Mouse (Mus musculus) olfactory bulb, adult 2 months (tissue): ENCODE results near the gene Nav3. TPM values are rescaled to one million over a fixed set of nuclear protein-coding genes. Genes with fewer than 3 reads are reported as not detected.

ENCODE experiments used
- H3K27ac ChIP-seq: fragments of 200-500 bp; 2 replicates; pipeline ENCODE4 v1.5.1; 2012; ENCODE audit warnings: low read depth, low read length; ENCODE audit not compliant: insufficient read depth
- H3K4me1 ChIP-seq: fragments of 200-500 bp; 2 replicates; pipeline ENCODE4 v1.6.1; 2012; ENCODE audit warnings: low read length; ENCODE audit not compliant: control insufficient read depth, insufficient read depth
- H3K4me3 ChIP-seq: fragments of 200-500 bp; 2 replicates; pipeline ENCODE4 v1.5.1; 2012; ENCODE audit warnings: mild to moderate bottlenecking, low read depth, low read length, moderate library complexity; ENCODE audit not compliant: insufficient read depth
- CTCF ChIP-seq: fragments of 200-500 bp; IDR thresholded peaks from 2 replicates; pipeline ENCODE4 v1.5.1; 2012; ENCODE audit warnings: low read depth, mild to moderate bottlenecking, low read length, moderate library complexity; ENCODE audit not compliant: insufficient read depth
- POLR2A ChIP-seq: fragments of 200-500 bp; IDR thresholded peaks from 2 replicates; pipeline ENCODE4 v1.6.1; 2012; ENCODE audit warnings: mild to moderate bottlenecking, low read depth, low read length, moderate library complexity; ENCODE audit not compliant: insufficient read depth
- WGBS: fragments of 180-500 bp; shearing (Covaris S2); methylation state at CpG from one replicate; pipeline ENCODE4 v1.1.7; 2018; 5-methylcytosine and 5-hydroxymethylcytosine counted together
- polyA plus RNA-seq: library from polyadenylated mRNA; stranded (reverse); fragments of >200 nt; gene quantifications from 2 replicates; pipeline ENCODE4 v1.2.4, GENCODE M21; 2012; ENCODE audit warnings: low replicate concordance; ENCODE audit not compliant: missing spikeins, insufficient read depth, insufficient read length

Gene Nav3
- polyA plus RNA-seq, 1 experiment, result not detected

DNA sequence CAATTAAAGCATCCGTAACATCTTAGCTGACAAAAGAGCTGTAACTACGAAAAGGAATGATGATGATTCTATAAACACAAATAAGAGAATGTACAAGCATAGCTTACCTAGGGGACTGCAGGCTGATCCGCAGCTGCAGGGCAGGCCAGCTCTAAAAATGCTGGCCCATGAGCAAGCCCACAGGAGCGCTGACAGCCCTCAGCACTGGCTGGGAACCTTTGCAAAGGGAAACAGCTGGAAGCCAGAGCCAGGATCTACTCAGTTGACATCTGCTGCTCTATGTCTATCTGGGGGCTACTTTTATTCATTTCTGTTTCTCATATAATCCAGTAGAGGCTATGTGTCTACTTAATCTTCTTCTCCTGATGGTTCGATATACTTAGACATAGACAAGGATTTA, 461.7 kb downstream of the Nav3 start:
- no peaks in the 10 kb centered on the region for H3K4me1 ChIP-seq
- no peak for TF ChIP-seq POLR2A
- no peak for TF ChIP-seq CTCF
- no peak overlapping the region for H3K27ac ChIP-seq
- H3K4me3 ChIP-seq, result no peak overlapping the region
- WGBS, result 91% methylated on average over 5 of the region's 5 CpGs

DNA sequence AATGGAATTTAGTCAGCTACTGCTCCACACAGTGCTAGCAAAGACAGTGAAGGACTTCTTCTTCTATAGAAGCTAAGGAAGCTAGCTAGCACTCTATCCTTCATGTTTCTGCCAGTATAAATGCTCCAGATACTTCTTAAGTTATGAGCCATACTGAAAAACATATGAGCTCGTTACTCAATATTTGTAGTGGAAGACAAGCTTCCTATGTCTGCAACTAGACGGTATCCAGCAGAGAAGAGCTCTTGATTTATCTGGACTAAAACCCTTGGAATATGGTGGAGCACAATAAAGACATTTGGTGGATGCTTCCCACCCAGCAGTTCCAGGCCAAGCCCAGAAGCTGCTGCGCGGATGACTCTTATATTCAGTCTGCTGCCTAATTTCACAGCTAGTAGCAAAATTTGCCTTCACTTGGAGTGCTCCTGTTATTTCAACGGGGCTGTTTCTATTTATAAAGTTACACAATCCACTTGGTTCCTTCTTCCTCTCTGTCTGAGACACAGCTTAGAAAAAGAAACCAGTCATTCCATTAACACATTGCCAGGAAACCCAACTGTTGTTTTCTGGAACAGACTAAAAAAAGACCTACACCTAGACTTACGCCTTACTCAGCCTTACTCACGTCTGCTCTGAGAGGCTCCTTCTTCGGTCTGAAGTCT, 470.0 kb downstream of the Nav3 start:
- no peak overlapping the region for H3K4me3 ChIP-seq
- no peaks in the 10 kb centered on the region for H3K4me1 ChIP-seq
- WGBS, result 37% methylated on average over 8 of the region's 8 CpGs
- TF ChIP-seq POLR2A, result no peak
- no peak for TF ChIP-seq CTCF
- H3K27ac ChIP-seq, result no peak overlapping the region; the same call in 1 of the 2 replicates

DNA sequence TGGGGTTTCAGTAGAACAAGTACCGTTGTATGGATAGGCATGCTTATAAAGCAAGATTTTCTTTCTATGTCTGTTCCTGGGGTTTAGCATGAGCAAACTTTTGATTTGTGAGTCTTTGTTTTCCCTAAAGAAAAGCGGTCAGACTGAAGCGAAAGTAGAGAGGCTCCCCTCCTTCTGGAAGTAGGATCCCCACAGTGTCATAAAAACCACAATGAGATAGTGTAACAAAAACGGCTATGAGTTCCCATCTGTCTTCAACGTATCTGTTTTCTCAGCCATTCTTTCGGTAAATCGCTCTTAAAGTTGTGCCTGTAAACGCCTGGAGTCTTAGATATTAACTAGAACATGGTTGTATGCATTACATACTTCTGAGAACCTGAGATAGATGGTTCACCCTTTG, 479.7 kb downstream of the Nav3 start:
- WGBS, result 93% methylated on average over 8 of the region's 8 CpGs
- TF ChIP-seq CTCF, result no peak
- no peak for TF ChIP-seq POLR2A

DNA sequence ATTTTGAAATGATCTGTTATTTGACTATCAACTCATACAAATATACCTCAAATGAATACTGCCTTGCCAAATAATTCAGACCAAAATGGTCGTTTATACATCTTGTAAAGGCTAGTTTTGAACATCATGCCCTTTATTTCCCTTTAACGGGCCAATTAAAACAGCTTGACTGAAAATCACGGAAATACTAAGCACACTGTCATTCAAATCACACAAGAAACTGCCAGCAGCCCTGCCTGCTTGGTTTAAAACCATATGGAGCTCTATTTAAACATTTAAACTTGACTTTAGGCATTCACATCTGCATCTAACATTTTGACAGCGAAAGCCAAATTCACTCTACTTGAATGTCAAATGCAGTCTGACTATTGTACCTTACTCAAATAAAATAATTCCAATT, 481.8 kb downstream of the Nav3 start:
- no peak overlapping the region for H3K4me3 ChIP-seq
- no peak overlapping the region for H3K27ac ChIP-seq
- WGBS, result 55% methylated on average over 4 of the region's 4 CpGs
- no peaks in the 10 kb centered on the region for H3K4me1 ChIP-seq
- TF ChIP-seq CTCF (no peak), POLR2A (no peak)

More for the DNA sequence above, 479.7 kb downstream of the Nav3 start:
- no peaks in the 10 kb centered on the region for H3K4me1 ChIP-seq
- no peak overlapping the region for H3K4me3 ChIP-seq
- no peak overlapping the region for H3K27ac ChIP-seq

DNA sequence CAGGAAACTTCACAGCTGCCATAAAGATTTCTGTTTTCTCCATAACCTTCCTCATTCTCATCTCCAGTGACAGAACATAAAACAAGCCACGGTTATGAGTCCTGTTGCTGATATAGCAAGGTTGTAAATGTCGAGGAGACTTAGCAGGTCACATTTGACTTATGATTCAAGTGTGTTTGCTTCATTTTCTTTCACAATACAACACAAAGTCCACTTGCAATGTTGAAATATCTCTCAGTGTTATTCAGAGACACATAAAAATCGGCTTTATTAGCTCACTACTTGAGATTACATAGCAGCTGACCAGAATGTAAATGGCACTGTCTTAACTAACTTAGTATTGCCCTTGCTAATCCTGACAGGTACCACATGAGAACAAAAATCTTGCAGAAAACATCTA, 482.5 kb downstream of the Nav3 start:
- no peak overlapping the region for H3K27ac ChIP-seq
- no peaks in the 10 kb centered on the region for H3K4me1 ChIP-seq
- no peak for TF ChIP-seq CTCF
- no peak for TF ChIP-seq POLR2A
- H3K4me3 ChIP-seq, result no peak overlapping the region
- WGBS, result 71% methylated on average over 3 of the region's 3 CpGs

DNA sequence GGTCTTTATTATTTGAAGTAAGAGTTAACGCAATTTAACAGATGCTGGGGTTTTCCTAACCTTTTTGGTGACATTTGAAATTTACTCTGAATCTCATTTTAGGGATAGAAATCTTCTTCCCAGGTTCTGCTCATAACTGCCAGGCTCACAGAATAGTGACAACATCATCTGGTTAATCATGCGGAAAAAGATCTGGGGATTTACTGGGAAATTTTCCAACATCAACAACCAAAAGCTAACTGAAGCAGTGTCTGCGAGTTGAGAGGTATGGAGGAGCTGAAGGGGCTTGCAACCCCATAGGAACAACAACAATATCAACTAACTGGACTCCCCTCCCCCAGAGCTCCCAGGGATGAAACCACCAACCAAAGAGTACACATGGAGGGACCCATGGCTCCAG, 505.7 kb downstream of the Nav3 start:
- 73% methylated on average over 3 of the region's 3 CpGs for WGBS
- Histone ChIP-seq H3K4me3 (no peak overlapping the region), H3K4me1 (no peaks in the 10 kb centered on the region), H3K27ac (no peak overlapping the region)
- no peak for TF ChIP-seq POLR2A
- TF ChIP-seq CTCF, result no peak

DNA sequence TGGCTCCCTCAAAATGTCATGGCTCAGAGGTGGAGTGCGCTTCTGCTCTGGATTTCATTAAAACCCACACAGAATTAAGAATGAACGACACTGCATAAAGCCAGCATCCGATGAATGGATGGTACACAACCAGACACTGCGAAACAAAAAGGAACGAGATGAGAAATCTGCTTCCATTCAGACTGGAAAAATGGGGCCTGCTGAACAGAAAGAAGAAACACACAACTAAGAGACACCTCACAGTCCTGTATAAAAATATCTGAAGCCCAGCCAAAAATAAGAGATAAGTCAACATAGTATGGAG, 526.7 kb downstream of the Nav3 start:
- TF ChIP-seq POLR2A (no peak), CTCF (no peak)
- H3K27ac ChIP-seq, result no peak overlapping the region
- 51% methylated on average over 5 of the region's 5 CpGs for WGBS
- no peaks in the 10 kb centered on the region for H3K4me1 ChIP-seq
- H3K4me3 ChIP-seq, result no peak overlapping the region

DNA sequence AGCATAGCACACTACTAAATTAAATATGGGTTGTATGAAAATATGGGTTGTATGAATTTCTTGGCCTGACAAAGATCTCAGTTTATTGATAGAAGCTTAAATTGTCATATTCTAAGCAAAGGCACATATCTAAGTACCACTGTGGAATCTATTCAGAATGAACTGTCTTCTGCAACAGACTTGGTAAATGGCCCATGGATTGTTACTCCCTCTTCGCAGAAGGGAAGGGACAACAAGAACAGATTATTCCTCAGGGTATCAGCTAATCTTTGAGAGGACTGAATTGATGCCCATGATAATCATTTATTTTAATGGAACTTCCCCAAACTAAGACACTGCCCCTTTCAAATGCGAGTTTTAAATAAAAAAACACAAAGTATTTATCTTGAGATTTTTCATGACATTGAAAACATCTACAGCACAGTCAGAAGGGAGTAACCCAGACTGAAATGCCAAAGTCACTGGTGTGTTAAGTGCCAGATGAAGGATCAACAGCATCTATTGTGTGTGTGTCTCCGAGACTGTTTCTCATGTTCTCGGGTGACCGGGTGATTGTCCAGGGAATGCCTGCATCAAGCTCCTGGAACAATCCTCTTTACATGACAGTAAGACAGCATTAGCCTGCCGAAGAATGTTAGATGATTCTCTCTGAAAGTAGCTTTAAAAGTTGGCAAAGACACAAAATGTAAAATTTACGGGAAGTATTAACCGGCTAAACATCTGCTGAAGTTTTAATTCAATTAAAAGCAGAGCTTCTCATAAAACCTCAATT, 527.3 kb downstream of the Nav3 start:
- no peak overlapping the region for H3K4me3 ChIP-seq
- TF ChIP-seq CTCF, result no peak
- no peak for TF ChIP-seq POLR2A
- no peaks in the 10 kb centered on the region for H3K4me1 ChIP-seq
- WGBS, result 64% methylated on average over 8 of the region's 8 CpGs
- no peak overlapping the region for H3K27ac ChIP-seq

DNA sequence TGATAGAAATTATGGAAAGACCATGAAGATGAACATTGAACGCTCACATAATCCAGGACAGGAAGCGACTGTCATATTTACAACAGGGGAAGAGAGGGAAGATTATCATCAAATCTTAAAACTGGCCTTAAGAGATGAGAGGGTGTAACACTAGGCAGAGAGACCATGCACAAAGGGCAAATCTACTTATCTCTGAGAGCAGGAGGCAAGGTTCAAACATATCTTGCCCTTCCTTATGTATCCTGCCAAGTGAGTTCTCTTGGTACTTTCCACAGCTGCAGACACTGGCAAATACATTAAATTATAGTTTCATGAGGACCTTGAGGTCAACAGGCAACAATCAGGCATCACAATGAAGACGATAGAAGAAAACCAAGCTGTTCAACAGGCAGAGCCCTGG, 529.9 kb downstream of the Nav3 start:
- 0 out of 2 replicates have a peak, but pooled peaks cover 3% of the 10 kb centered on the region for H3K4me1 ChIP-seq
- no peak for TF ChIP-seq POLR2A
- TF ChIP-seq CTCF, result no peak
- H3K4me3 ChIP-seq, result no peak overlapping the region
- no peak overlapping the region for H3K27ac ChIP-seq
- 89% methylated on average over 3 of the region's 3 CpGs for WGBS
